Mouse (Mus musculus) ES-E14 (cell line): ENCODE results near the gene Olfr263. TPM values are rescaled to one million over a fixed set of nuclear protein-coding genes. Genes with fewer than 3 reads are reported as not detected.

ENCODE experiments used
- DNase-seq: peaks from one replicate; pipeline ENCODE4 v3.0.0-alpha.2; 2013; ENCODE audit warnings: low read depth, low spot score
- H3K27ac ChIP-seq: 2 replicates; pipeline ENCODE4 v1.5.1; 2012; ENCODE audit warnings: low read depth, mild to moderate bottlenecking, low read length, moderate library complexity, mixed read lengths; ENCODE audit not compliant: poor library complexity, insufficient read depth, severe bottlenecking
- H3K36me3 ChIP-seq: 2 replicates; pipeline ENCODE4 v1.6.1; 2012; ENCODE audit warnings: mild to moderate bottlenecking, low read length, moderate library complexity, mixed read lengths; ENCODE audit not compliant: control insufficient read depth, poor library complexity, insufficient read depth, severe bottlenecking
- H3K4me1 ChIP-seq, 2 experiments: fragments of 150-350 bp in 1 of 2; sonication (generic) in 1 of 2; 2 replicates each; pipeline ENCODE4 v1.6.1; 2012; ENCODE audit warnings: low read length in 2 of 2, mild to moderate bottlenecking in 1 of 2, mixed read lengths in 1 of 2; ENCODE audit not compliant: control insufficient read depth in 2 of 2, insufficient read depth in 2 of 2, poor library complexity in 1 of 2
- H3K4me3 ChIP-seq, 2 experiments: fragments of 150-350 bp in 1 of 2; sonication (generic) in 1 of 2; 2 replicates each; pipeline ENCODE4 v1.5.1; 2012; ENCODE audit warnings: low read length in 2 of 2, low read depth in 1 of 2, mild to moderate bottlenecking in 1 of 2, mixed read lengths in 1 of 2; ENCODE audit not compliant: insufficient read depth in 1 of 2, poor library complexity in 1 of 2, severe bottlenecking in 1 of 2
- H3K9ac ChIP-seq: 2 replicates; pipeline ENCODE4 v1.6.1; 2012; ENCODE audit warnings: low read depth, mild to moderate bottlenecking, low read length, mixed read lengths; ENCODE audit not compliant: poor library complexity, insufficient read depth, severe bottlenecking
- H3K9me3 ChIP-seq: fragments of 150-350 bp; sonication (generic); 2 replicates; pipeline ENCODE4 v1.6.1; 2012; ENCODE audit warnings: low read depth, mild to moderate bottlenecking, low read length; ENCODE audit not compliant: control insufficient read depth, insufficient read depth
- CHD2 ChIP-seq: IDR thresholded peaks from 2 replicates; pipeline ENCODE4 v1.6.1; 2014; ENCODE audit warnings: mild to moderate bottlenecking, low read depth, low read length, inconsistent platforms
- HCFC1 ChIP-seq: IDR thresholded peaks from 2 replicates; pipeline ENCODE4 v1.6.1; 2012; ENCODE audit warnings: low read length, inconsistent platforms, borderline replicate concordance; ENCODE audit not compliant: insufficient read depth
- MAFK ChIP-seq: IDR thresholded peaks from 2 replicates; pipeline ENCODE4 v1.6.1; 2014; ENCODE audit warnings: mild to moderate bottlenecking, low read depth, low read length, inconsistent platforms; ENCODE audit not compliant: insufficient read depth
- ZC3H11A ChIP-seq: IDR thresholded peaks from 2 replicates; pipeline ENCODE4 v1.6.1; 2012; ENCODE audit warnings: low read depth, mild to moderate bottlenecking, inconsistent platforms, low read length, borderline replicate concordance
- ZNF384 ChIP-seq: IDR thresholded peaks from 2 replicates; pipeline ENCODE4 v1.6.1; 2012; ENCODE audit warnings: low read depth, low read length, inconsistent platforms
- in situ Hi-C, 2 experiments: fragments of 600-800 bp; cut with MboI; formaldehyde crosslinking; loops; one replicate each; pipeline ENCODE4 v1.15.1; 2025; ENCODE audit warnings: low sequenced_read_pairs in 2 of 2, inconsistent platforms in 1 of 2; ENCODE audit not compliant: unreplicated experiment in 2 of 2
- total RNA-seq: library from RNA; depleted of rRNA; stranded (reverse); fragments of 300-350 nt; gene quantifications from 2 replicates; pipeline ENCODE4 v1.2.3, GENCODE M21; 2012

Olfr263 gene
- total RNA-seq, 1 experiment: not detected

- Histone ChIP-seq H3K9ac (no peak overlapping the region), H3K4me3 (no peak overlapping the region), H3K27ac (no peak overlapping the region), H3K9me3 (no peaks in the 10 kb centered on the region), H3K36me3 (peaks cover 4% of the 10 kb centered on the region; the same call in 1 of the 2 replicates), H3K4me1 (peaks cover 2 to 7% of the 10 kb centered on the region in 2 experiments; a peak in 2 of 4 replicates)
- TF ChIP-seq ZC3H11A (no peak), ZNF384 (no peak), CHD2 (no peak), HCFC1 (no peak), MAFK (no peak)
- in situ Hi-C loops: no loop called here
- no peak for DNase-seq
Measured at GRCm38 (mm10) chr13:21176733-21177132, 47.3 kb downstream of the Olfr263 start.

GRCm38 (mm10) chr13:21177657-21178056, 48.2 kb downstream of the Olfr263 start:
- Histone ChIP-seq H3K9ac (no peak overlapping the region), H3K27ac (no peak overlapping the region), H3K4me1 (peaks cover 4 to 7% of the 10 kb centered on the region in 2 experiments; a peak in 2 of 4 replicates), H3K36me3 (peaks cover 10% of the 10 kb centered on the region), H3K9me3 (no peaks in the 10 kb centered on the region), H3K4me3 (no peak overlapping the region)
- DNase-seq: no peak
- TF ChIP-seq ZNF384 (no peak), HCFC1 (no peak), MAFK (no peak), ZC3H11A (no peak), CHD2 (no peak)
- in situ Hi-C loops: no loop called here

GRCm38 (mm10) chr13:21178364-21178763, 48.9 kb downstream of the Olfr263 start:
- in situ Hi-C loops: no loop called here
- no peak overlapping the region for H3K27ac ChIP-seq
- peaks cover 4 to 10% of the 10 kb centered on the region in 2 experiments; a peak in 2 of 4 replicates for H3K4me1 ChIP-seq
- peak overlapping the region in 1 of 2 experiments; percentile 55; a peak in 2 of 4 replicates for H3K4me3 ChIP-seq
- peaks cover 15% of the 10 kb centered on the region for H3K36me3 ChIP-seq
- DNase-seq: no peak
- H3K9ac ChIP-seq: peak overlapping the region; percentile 36
- no peak for TF ChIP-seq MAFK
- TF ChIP-seq ZNF384: no peak
- no peaks in the 10 kb centered on the region for H3K9me3 ChIP-seq

GRCm38 (mm10) chr13:21179367-21179723, 49.9 kb downstream of the Olfr263 start, which contains the start of gene Trim27:
Gene Trim27, plus strand, starts transcription at chr13:21179445.
- Histone ChIP-seq H3K36me3 (peaks cover 23% of the 10 kb centered on the region), H3K27ac (peak within 1 kb of the TSS; percentile 93), H3K9ac (peak within 1 kb of the TSS; percentile 95), H3K9me3 (no peaks in the 10 kb centered on the region), H3K4me3 (peak within 1 kb of the TSS; percentile 90 to 94), H3K4me1 (peaks cover 4 to 11% of the 10 kb centered on the region in 2 experiments; a peak in 2 of 4 replicates)
- in situ Hi-C loops: no loop called here
- no peak for DNase-seq
- no peak for TF ChIP-seq HCFC1
- no peak for TF ChIP-seq ZNF384
- TF ChIP-seq CHD2: no peak

- Histone ChIP-seq H3K4me3 (peak overlapping the region; percentile 90 to 94), H3K36me3 (peaks cover 23% of the 10 kb centered on the region), H3K9me3 (no peaks in the 10 kb centered on the region), H3K27ac (peak overlapping the region; percentile 93), H3K4me1 (peaks cover 4 to 10% of the 10 kb centered on the region in 2 experiments; a peak in 2 of 4 replicates), H3K9ac (peak overlapping the region; percentile 95)
- in situ Hi-C loops: no loop called here
- DNase-seq: no peak
- TF ChIP-seq MAFK: no peak
- TF ChIP-seq CHD2: no peak
- TF ChIP-seq ZNF384: no peak
- TF ChIP-seq ZC3H11A: no peak
- peak; percentile 26; the same call in 1 of the 2 replicates for TF ChIP-seq HCFC1
Measured at GRCm38 (mm10) chr13:21179724-21180550, 50.5 kb downstream of the Olfr263 start.
